ENCODE assay signal across 8 mouse cellular contexts in genomic region chr6:37870245-37871136, GRCm38 (mm10). TPM values are rescaled to one million over a fixed set of nuclear protein-coding genes. Genes with fewer than 3 reads are reported as not detected.
DNase-seq lines count a peak whose midpoint lies in the region; ATAC-seq and TF ChIP-seq lines count a peak whose summit lies in the region.

Gene Trim24 (plus strand): TSS chr6:37870811.

- no peak for TF ChIP-seq CTCF in CH12.LX (conservative IDR thresholded peaks at IDR 0.05 in 1 of 2, IDR thresholded peaks at IDR 0.05 in 1 of 2; ENCODE audit: low read depth in 2 of 2, low read length in 2 of 2)

- DNase-seq in CH12.LX (ENCODE audit: extremely low read depth): peak; percentile 93
- peak; percentile 91 for DNase-seq in c-Kit-positive CD71-positive TER-119-negative erythroid progenitor cells, embryonic 14.5 days (ENCODE audit: low read depth)
- DNase-seq in forebrain, embryonic 11.5 days (ENCODE audit: low spot score): peak; percentile 99
- DNase-seq in kidney, postnatal 36 days: peak; percentile 96 to 99
- peak; percentile 98 for DNase-seq in telencephalon, adult 2 months (ENCODE audit: low read depth, low spot score)

- H3K4me1 ChIP-seq in CH12.LX (ENCODE audit: control insufficient read depth in 1 of 2, insufficient read depth in 2 of 2): peaks cover 0 to 7% of the 10 kb centered on the region in 2 experiments; a peak in 2 of 4 replicates
- H3K4me1 ChIP-seq in forebrain, embryonic 11.5 days (replicated peaks; ENCODE audit: control insufficient read depth, insufficient read depth, low read length): no peaks in the 10 kb centered on the region
- no peaks in the 10 kb centered on the region for H3K4me1 ChIP-seq in heart, embryonic 16.5 days (ENCODE audit: control insufficient read depth, insufficient read depth, low read length)
- H3K4me1 ChIP-seq in liver, embryonic 15.5 days (replicated peaks): peaks cover 20% of the 10 kb centered on the region
- H3K4me1 ChIP-seq in neural tube, embryonic 12.5 days: no peaks in the 10 kb centered on the region

- H3K9ac ChIP-seq in CH12.LX (ENCODE audit: insufficient read depth, low read depth): peak within 1 kb of the TSS; percentile 96
- H3K9ac ChIP-seq in forebrain, embryonic 11.5 days (ENCODE audit: low read length): peak within 1 kb of the TSS; percentile 98
- peak within 1 kb of the TSS; percentile 92 for H3K9ac ChIP-seq in heart, embryonic 16.5 days (ENCODE audit: low read length)
- peak within 1 kb of the TSS; percentile 95 for H3K9ac ChIP-seq in liver, embryonic 15.5 days
- H3K9ac ChIP-seq in neural tube, embryonic 12.5 days: peak within 1 kb of the TSS; percentile 97

- TF ChIP-seq EP300 in CH12.LX (IDR thresholded peaks at IDR 0.05; ENCODE audit: low read length): 0 out of 2 replicates have a peak, but pooled peaks have one; percentile 9

- H3K27ac ChIP-seq in CH12.LX (ENCODE audit: insufficient read depth, low read depth): peak within 1 kb of the TSS; percentile 90
- peak within 1 kb of the TSS; percentile 99 for H3K27ac ChIP-seq in forebrain, embryonic 11.5 days (ENCODE audit: low read depth, low read length)
- peak within 1 kb of the TSS; percentile 93 for H3K27ac ChIP-seq in heart, embryonic 16.5 days (ENCODE audit: low read length)
- peak within 1 kb of the TSS; percentile 93 for H3K27ac ChIP-seq in liver, embryonic 15.5 days (replicated peaks)
- peak within 1 kb of the TSS; percentile 98 for H3K27ac ChIP-seq in neural tube, embryonic 12.5 days

- in situ Hi-C loops in CH12.LX (cut with MboI; ENCODE audit: low pct_ligation_motif_present, low pct_unique_long_range_greater_than_20kb, low sequenced_read_pairs): loop anchor here (25.0 kb wide), 1 partner anchor 283 kb away; no protein-coding TSS in a partner anchor

- peak; percentile 98 for ATAC-seq in forebrain, embryonic 11.5 days (replicated peaks; ENCODE audit: low FRiP score)
- peak; percentile 99 for ATAC-seq in heart, embryonic 16.5 days (replicated peaks; ENCODE audit: extremely low read depth, insufficient read depth, low FRiP score)
- peak; percentile 98 for ATAC-seq in liver, embryonic 15.5 days (ENCODE audit: insufficient read depth)
- ATAC-seq in neural tube, embryonic 12.5 days (ENCODE audit: low FRiP score, low read depth): peak; percentile 99

- H3K4me2 ChIP-seq in CH12.LX (ENCODE audit: insufficient read depth, low read depth, poor library complexity, severe bottlenecking): peak within 1 kb of the TSS; percentile 69
- H3K4me2 ChIP-seq in forebrain, embryonic 11.5 days (ENCODE audit: low read depth, low read length, severe bottlenecking): peak within 1 kb of the TSS; percentile 50
- H3K4me2 ChIP-seq in heart, embryonic 16.5 days (ENCODE audit: low read depth, low read length): peak within 1 kb of the TSS; percentile 61
- H3K4me2 ChIP-seq in liver, embryonic 15.5 days: peak within 1 kb of the TSS; percentile 91
- H3K4me2 ChIP-seq in neural tube, embryonic 12.5 days (replicated peaks): peak within 1 kb of the TSS; percentile 55

- no peaks in the 10 kb centered on the region for H3K27me3 ChIP-seq in CH12.LX (replicated peaks)
- H3K27me3 ChIP-seq in forebrain, embryonic 11.5 days (ENCODE audit: control insufficient read depth, insufficient read depth, low read length): no peaks in the 10 kb centered on the region
- H3K27me3 ChIP-seq in heart, embryonic 16.5 days (ENCODE audit: control insufficient read depth, insufficient read depth, low read length): no peaks in the 10 kb centered on the region
- no peaks in the 10 kb centered on the region for H3K27me3 ChIP-seq in liver, embryonic 15.5 days
- no peaks in the 10 kb centered on the region for H3K27me3 ChIP-seq in neural tube, embryonic 12.5 days (replicated peaks)

- peak within 1 kb of the TSS; percentile 78 to 94 (median 80) for H3K4me3 ChIP-seq in CH12.LX (replicated peaks in 1 of 3; ENCODE audit: low read depth in 2 of 3, low read length in 2 of 3, poor library complexity in 1 of 3)
- H3K4me3 ChIP-seq in forebrain, embryonic 11.5 days (ENCODE audit: low read depth, low read length): peak within 1 kb of the TSS; percentile 89
- H3K4me3 ChIP-seq in heart, embryonic 16.5 days (ENCODE audit: low read length): peak within 1 kb of the TSS; percentile 78
- peak within 1 kb of the TSS; percentile 91 for H3K4me3 ChIP-seq in liver, embryonic 15.5 days (replicated peaks)
- peak within 1 kb of the TSS; percentile 91 for H3K4me3 ChIP-seq in neural tube, embryonic 12.5 days

- peaks cover 0 to 9% of the 10 kb centered on the region in 2 experiments for H3K36me3 ChIP-seq in CH12.LX (replicated peaks in 1 of 2; ENCODE audit: control insufficient read depth in 1 of 2, insufficient read depth in 1 of 2, low read length in 1 of 2)
- no peaks in the 10 kb centered on the region; the same call in 1 of the 2 replicates for H3K36me3 ChIP-seq in forebrain, embryonic 11.5 days (ENCODE audit: control insufficient read depth, insufficient read depth, low read length)
- H3K36me3 ChIP-seq in heart, embryonic 16.5 days (ENCODE audit: control insufficient read depth, insufficient read depth): peaks cover 18% of the 10 kb centered on the region
- H3K36me3 ChIP-seq in liver, embryonic 15.5 days (replicated peaks): peaks cover 26% of the 10 kb centered on the region; the same call in 1 of the 2 replicates
- peaks cover 15% of the 10 kb centered on the region for H3K36me3 ChIP-seq in neural tube, embryonic 12.5 days

- H3K9me3 ChIP-seq in CH12.LX (replicated peaks; ENCODE audit: low read length): peaks cover 29% of the 10 kb centered on the region
- peaks cover 30% of the 10 kb centered on the region for H3K9me3 ChIP-seq in forebrain, embryonic 11.5 days (ENCODE audit: control insufficient read depth, low read length)
- H3K9me3 ChIP-seq in heart, embryonic 16.5 days (replicated peaks; ENCODE audit: control insufficient read depth, low read length): peaks cover 29% of the 10 kb centered on the region
- H3K9me3 ChIP-seq in liver, embryonic 15.5 days (replicated peaks): peaks cover 14% of the 10 kb centered on the region
- H3K9me3 ChIP-seq in neural tube, embryonic 12.5 days: peaks cover 35% of the 10 kb centered on the region

- dilution Hi-C loops in CH12.LX (cut with MboI; ENCODE audit: extremely low pct_ligation_motif_present, extremely low pct_unique_long_range_greater_than_20kb, low sequenced_read_pairs): no loop called here

- no peak for TF ChIP-seq RAD21 in CH12.LX (IDR thresholded peaks at IDR 0.05; ENCODE audit: low read depth, low read length)

- TF ChIP-seq POLR2A in CH12.LX (IDR thresholded peaks at IDR 0.05; ENCODE audit: low read depth, low read length): peak; percentile 78

- H3K79me2 ChIP-seq in CH12.LX (replicated peaks; ENCODE audit: control insufficient read depth, extremely low read depth, insufficient read depth, poor library complexity, severe bottlenecking): peaks cover 40% of the 10 kb centered on the region

- under 1% methylated on average over 65 of the region's 89 CpGs for WGBS in forebrain, embryonic 11.5 days
- under 1% methylated on average over 88 of the region's 89 CpGs for WGBS in heart, embryonic 16.5 days
- under 1% methylated on average over 89 of the region's 89 CpGs for WGBS in liver, embryonic 15.5 days (ENCODE audit: insufficient replicate concordance)
- under 1% methylated on average over 79 of the region's 89 CpGs for WGBS in neural tube, embryonic 12.5 days

TF ChIP-seq in CH12.LX, 34 proteins besides CTCF, POLR2A, EP300 and RAD21 (continues in another document):
- TF ChIP-seq MYC (IDR thresholded peaks at IDR 0.05; ENCODE audit: low read depth, low read length) (no peak), SMC3 (IDR thresholded peaks at IDR 0.05; ENCODE audit: low read depth, low read length) (no peak; the same call in 1 of the 2 replicates), MAX (IDR thresholded peaks at IDR 0.05; ENCODE audit: low read length) (peak; percentile 32; the same call in 1 of the 2 replicates), TCF12 (IDR thresholded peaks at IDR 0.05; ENCODE audit: low read depth, low read length) (peak; percentile 51; the same call in 1 of the 2 replicates), KAT2A (IDR thresholded peaks at IDR 0.05; ENCODE audit: insufficient replicate concordance, low read length) (no peak), E2F4 (IDR thresholded peaks at IDR 0.05; ENCODE audit: insufficient replicate concordance, low read depth, low read length) (0 out of 2 replicates have a peak, but pooled peaks have one; percentile 55), TBP (conservative IDR thresholded peaks at IDR 0.05; ENCODE audit: low read depth, low read length) (0 out of 2 replicates have a peak, but pooled peaks have one; percentile 38), NRF1 (IDR thresholded peaks at IDR 0.05; ENCODE audit: low read depth, low read length) (peak; percentile 74), CHD2 (IDR thresholded peaks at IDR 0.05; ENCODE audit: low read length) (peak; percentile 96), HCFC1 (IDR thresholded peaks at IDR 0.05; ENCODE audit: low read depth, low read length) (peak; percentile 34), BHLHE40 (IDR thresholded peaks at IDR 0.05; ENCODE audit: low read depth, low read length) (peak; percentile 79), MAFK (IDR thresholded peaks at IDR 0.05; ENCODE audit: insufficient replicate concordance, low read length) (no peak), MAZ (IDR thresholded peaks at IDR 0.05; ENCODE audit: low read depth, low read length) (peak; percentile 92), USF2 (conservative IDR thresholded peaks at IDR 0.05; ENCODE audit: low read depth, low read length) (no peak), ETS1 (conservative IDR thresholded peaks at IDR 0.05; ENCODE audit: low read depth, low read length) (no peak), ELF1 (IDR thresholded peaks at IDR 0.05; ENCODE audit: low read depth, low read length) (peak; percentile 22; the same call in 1 of the 2 replicates), USF1 (IDR thresholded peaks at IDR 0.05; ENCODE audit: low read depth, low read length) (no peak), NELFE (IDR thresholded peaks at IDR 0.05; ENCODE audit: low read depth, low read length) (peak; percentile 47), POLR2AphosphoS2 (IDR thresholded peaks at IDR 0.05; ENCODE audit: low read depth, low read length) (no peak), ZMIZ1 (IDR thresholded peaks at IDR 0.05; ENCODE audit: low read depth, low read length) (peak; percentile 46; the same call in 1 of the 2 replicates), JUND (conservative IDR thresholded peaks at IDR 0.05; ENCODE audit: low read depth, low read length) (no peak)

RNA-seq across cellular contexts. Expression of gene Trim24, which starts in this region (rescaled TPM):
- total RNA-seq in CH12.LX (2012; rRNA removed): 23.2 and 23.7 TPM in 2 replicates
- 35.7 and 40.2 TPM in 2 replicates for total RNA-seq in CH12.LX (2014; rRNA removed)
- polyA plus RNA-seq in CH12.LX (2012; ENCODE audit: insufficient read length, low read depth): 28.4 and 31.7 TPM in 2 replicates
- 39.9 and 40.8 TPM in 2 replicates for polyA plus RNA-seq in forebrain, embryonic 11.5 days (2014; fragmentation: Nextera tagmentation; extraction: Ambion mirVana)
- polyA plus RNA-seq in heart, embryonic 16.5 days (2015; fragmentation: Nextera tagmentation; extraction: Ambion mirVana): 7.8 and 8.2 TPM in 2 replicates
- 3.0 and 3.3 TPM in 2 replicates for polyA plus RNA-seq in liver, embryonic 15.5 days (2015; fragmentation: Nextera tagmentation; extraction: Ambion mirVana)
- 35.5 and 39.6 TPM in 2 replicates for polyA plus RNA-seq in neural tube, embryonic 12.5 days (2016; fragmentation: Nextera tagmentation; extraction: Ambion mirVana)

Comparison
In these comparisons a context has a peak if more than half of its experiments do, and no peak if none do; other contexts are left out.
1. Peak in every context shown above with its lines: DNase-seq, ATAC-seq, H3K4me3 ChIP-seq and H3K27ac ChIP-seq.